Mouse (Mus musculus) heart, embryonic 12.5 days (tissue): ENCODE measurements at regions not wholly inside any gene's neighbourhood (a gene's known extent, or its start where the extent isn't known, plus 50 kb on each side); places are given as distances from the start of the nearest gene placed in this dataset.

Source experiments
- ATAC-seq: fragments of 200-750 bp; cut with Nextera tagmentation; 2 replicates; pipeline ENCODE4 v1.8.0; 2017; ENCODE audit warnings: moderate TSS enrichment, moderate library complexity; ENCODE audit not compliant: insufficient number of reproducible peaks, low FRiP score
- H3K27ac ChIP-seq: fragments of 300-500 bp; sonication (generic); 2 replicates; pipeline ENCODE4 v1.5.1; 2016; ENCODE audit warnings: mild to moderate bottlenecking, moderate library complexity; ENCODE audit not compliant: poor library complexity, severe bottlenecking
- H3K27me3 ChIP-seq: fragments of 300-500 bp; sonication (generic); replicated peaks from 2 replicates; pipeline ENCODE4 v1.6.1; 2016; ENCODE audit warnings: mild to moderate bottlenecking, moderate library complexity
- H3K36me3 ChIP-seq: fragments of 300-500 bp; sonication (generic); 2 replicates; pipeline ENCODE4 v1.6.1; 2016; ENCODE audit warnings: mild to moderate bottlenecking, moderate library complexity
- H3K4me1 ChIP-seq: fragments of 300-500 bp; sonication (generic); replicated peaks from 2 replicates; pipeline ENCODE4 v1.6.1; 2016; ENCODE audit warnings: mild to moderate bottlenecking
- H3K4me2 ChIP-seq: fragments of 300-500 bp; sonication (generic); 2 replicates; pipeline ENCODE4 v1.6.1; 2016; ENCODE audit warnings: mild to moderate bottlenecking, moderate library complexity
- H3K4me3 ChIP-seq: fragments of 300-500 bp; sonication (generic); 2 replicates; pipeline ENCODE4 v1.5.1; 2016; ENCODE audit warnings: mild to moderate bottlenecking
- H3K9ac ChIP-seq: fragments of 300-500 bp; sonication (generic); 2 replicates; pipeline ENCODE4 v1.6.1; 2016; ENCODE audit warnings: mild to moderate bottlenecking, moderate library complexity
- H3K9me3 ChIP-seq: fragments of 300-500 bp; sonication (generic); replicated peaks from 2 replicates; pipeline ENCODE4 v1.6.1; 2016; ENCODE audit warnings: mild to moderate bottlenecking, moderate library complexity
- WGBS: fragments of 180-500 bp; shearing (Covaris S2); methylation state at CpG from one replicate; pipeline ENCODE4 v1.1.7; 2016; 5-methylcytosine and 5-hydroxymethylcytosine counted together

- H3K4me3 ChIP-seq, result no peak overlapping the region
- H3K27me3 ChIP-seq, result no peaks in the 10 kb centered on the region
- 88% methylated on average over 4 of the region's 4 CpGs for WGBS
- no peaks in the 10 kb centered on the region for H3K36me3 ChIP-seq
- ATAC-seq, result no peak
- no peak overlapping the region for H3K27ac ChIP-seq
- no peak overlapping the region for H3K9ac ChIP-seq
- H3K9me3 ChIP-seq, result peaks cover 6% of the 10 kb centered on the region; the same call in 1 of the 2 replicates
- peaks cover 6% of the 10 kb centered on the region; the same call in 1 of the 2 replicates for H3K4me1 ChIP-seq
- H3K4me2 ChIP-seq, result no peak overlapping the region
Observed at GRCm38 (mm10) chr13:51345321-51345720, 63.1 kb upstream of the S1pr3 start.

GRCm38 (mm10) chr13:51345839-51346550, 62.4 kb upstream of the S1pr3 start:
- no peak for ATAC-seq

GRCm38 (mm10) chr13:51348707-51349106, 59.7 kb upstream of the S1pr3 start:
- Histone ChIP-seq H3K36me3 (no peaks in the 10 kb centered on the region), H3K4me3 (no peak overlapping the region), H3K4me2 (no peak overlapping the region), H3K27me3 (no peaks in the 10 kb centered on the region), H3K4me1 (peaks cover 6% of the 10 kb centered on the region; the same call in 1 of the 2 replicates), H3K9ac (no peak overlapping the region), H3K27ac (no peak overlapping the region), H3K9me3 (0 out of 2 replicates have a peak, but pooled peaks cover under 1% of the 10 kb centered on the region)
- ATAC-seq, result no peak
- WGBS, result 57% methylated on average over 4 of the region's 4 CpGs

More at GRCm38 (mm10) chr13:51345839-51346550, 62.4 kb upstream of the S1pr3 start:
- H3K4me3 ChIP-seq, result no peak overlapping the region
- H3K4me1 ChIP-seq, result peaks cover 6% of the 10 kb centered on the region; the same call in 1 of the 2 replicates
- H3K9ac ChIP-seq, result no peak overlapping the region
- H3K27me3 ChIP-seq, result no peaks in the 10 kb centered on the region
- H3K27ac ChIP-seq, result no peak overlapping the region
- H3K36me3 ChIP-seq, result no peaks in the 10 kb centered on the region
- H3K9me3 ChIP-seq, result peaks cover 6% of the 10 kb centered on the region; the same call in 1 of the 2 replicates
- no peak overlapping the region for H3K4me2 ChIP-seq
- WGBS, result 43% methylated on average over 8 of the region's 8 CpGs

- Histone ChIP-seq H3K27ac (no peak overlapping the region), H3K36me3 (no peaks in the 10 kb centered on the region), H3K4me1 (peaks cover 6% of the 10 kb centered on the region; the same call in 1 of the 2 replicates), H3K9ac (no peak overlapping the region), H3K4me2 (no peak overlapping the region), H3K9me3 (no peaks in the 10 kb centered on the region), H3K4me3 (no peak overlapping the region), H3K27me3 (no peaks in the 10 kb centered on the region)
- ATAC-seq, result no peak
- WGBS, result 77% methylated on average over 11 of the region's 11 CpGs
Observed at GRCm38 (mm10) chr13:51349818-51350551, 58.5 kb upstream of the S1pr3 start.

- H3K27me3 ChIP-seq, result no peaks in the 10 kb centered on the region
- H3K9me3 ChIP-seq, result no peaks in the 10 kb centered on the region
- H3K36me3 ChIP-seq, result no peaks in the 10 kb centered on the region
- ATAC-seq, result no peak
- H3K9ac ChIP-seq, result no peak overlapping the region
- no peak overlapping the region for H3K27ac ChIP-seq
- H3K4me2 ChIP-seq, result no peak overlapping the region
- H3K4me1 ChIP-seq, result no peaks in the 10 kb centered on the region
- no peak overlapping the region for H3K4me3 ChIP-seq
- 72% methylated on average over 4 of the region's 4 CpGs for WGBS
Observed at GRCm38 (mm10) chr13:51352874-51353273, 55.6 kb upstream of the S1pr3 start.

- H3K4me3 ChIP-seq, result no peak overlapping the region
- no peaks in the 10 kb centered on the region for H3K9me3 ChIP-seq
- H3K36me3 ChIP-seq, result no peaks in the 10 kb centered on the region
- no peaks in the 10 kb centered on the region for H3K4me1 ChIP-seq
- ATAC-seq, result no peak
- no peak overlapping the region for H3K4me2 ChIP-seq
- H3K27ac ChIP-seq, result no peak overlapping the region
- H3K9ac ChIP-seq, result no peak overlapping the region
- 63% methylated on average over 2 of the region's 2 CpGs for WGBS
- no peaks in the 10 kb centered on the region for H3K27me3 ChIP-seq
Observed at GRCm38 (mm10) chr13:51355507-51355906, 52.9 kb upstream of the S1pr3 start.
